Mouse (Mus musculus) cerebellum, postnatal 4 days (tissue): ENCODE results near the gene Serpina3n.
A peak's percentile ranks its signal among the peaks of the same experiment; 100 is the strongest.
"Not testable (repeated sequence)": the region's sequence is repeated elsewhere in the genome, so short reads cannot be mapped to it uniquely, and the experiment has no call there.

ENCODE experiments used
- DNase-seq, 2 experiments: peaks; one replicate each; pipeline ENCODE4 v3.0.0; 2022; ENCODE audit warnings: low spot score in 2 of 2, mixed read lengths in 1 of 2

Gene Serpina3n

GRCm38 (mm10) chr12:104433951-104434735 is 27.6 kb downstream of the Serpina3n start:
- DNase-seq: no peak

- DNase-seq: peak; percentile 93 to 97
These were observed 33.7 kb downstream of the Serpina3n start for GRCm38 (mm10) chr12:104440087-104440760.

GRCm38 (mm10) chr12:104443716-104444115 is 37.2 kb downstream of the Serpina3n start:
- DNase-seq: no peak

GRCm38 (mm10) chr12:104447056-104447455 is 40.5 kb downstream of the Serpina3n start:
- not testable (repeated sequence) for DNase-seq

- peak in 1 of 2 experiments; percentile 32 for DNase-seq
These were observed 41.6 kb downstream of the Serpina3n start for GRCm38 (mm10) chr12:104448099-104448498.

GRCm38 (mm10) chr12:104450257-104450656 is 43.7 kb downstream of the Serpina3n start:
- DNase-seq: no peak

- no peak for DNase-seq
These were observed 46.5 kb downstream of the Serpina3n start for GRCm38 (mm10) chr12:104453002-104453401.

GRCm38 (mm10) chr12:104459377-104459776 is 52.8 kb downstream of the Serpina3n start:
- DNase-seq: no peak

- DNase-seq: no peak
These were observed 54.8 kb downstream of the Serpina3n start for GRCm38 (mm10) chr12:104461372-104461771.
